Mouse (Mus musculus): ENCODE data around the gene Dhodh.

GRCm38 (mm10) chr8:109592164-109592563, 16.3 kb downstream of the Dhodh start:
- TF ChIP-seq CTCF (IDR thresholded peaks at IDR 0.05; ENCODE audit: borderline replicate concordance, control insufficient read depth, extremely low read depth, insufficient read depth, low read length, poor library complexity) (no peak), POLR2A (IDR thresholded peaks at IDR 0.05; ENCODE audit: control insufficient read depth, extremely low read depth, insufficient read depth, low read length, poor library complexity) (no peak)
